Comparison of ENCODE assay signal across 17 mouse cellular contexts in the genomic region with DNA sequence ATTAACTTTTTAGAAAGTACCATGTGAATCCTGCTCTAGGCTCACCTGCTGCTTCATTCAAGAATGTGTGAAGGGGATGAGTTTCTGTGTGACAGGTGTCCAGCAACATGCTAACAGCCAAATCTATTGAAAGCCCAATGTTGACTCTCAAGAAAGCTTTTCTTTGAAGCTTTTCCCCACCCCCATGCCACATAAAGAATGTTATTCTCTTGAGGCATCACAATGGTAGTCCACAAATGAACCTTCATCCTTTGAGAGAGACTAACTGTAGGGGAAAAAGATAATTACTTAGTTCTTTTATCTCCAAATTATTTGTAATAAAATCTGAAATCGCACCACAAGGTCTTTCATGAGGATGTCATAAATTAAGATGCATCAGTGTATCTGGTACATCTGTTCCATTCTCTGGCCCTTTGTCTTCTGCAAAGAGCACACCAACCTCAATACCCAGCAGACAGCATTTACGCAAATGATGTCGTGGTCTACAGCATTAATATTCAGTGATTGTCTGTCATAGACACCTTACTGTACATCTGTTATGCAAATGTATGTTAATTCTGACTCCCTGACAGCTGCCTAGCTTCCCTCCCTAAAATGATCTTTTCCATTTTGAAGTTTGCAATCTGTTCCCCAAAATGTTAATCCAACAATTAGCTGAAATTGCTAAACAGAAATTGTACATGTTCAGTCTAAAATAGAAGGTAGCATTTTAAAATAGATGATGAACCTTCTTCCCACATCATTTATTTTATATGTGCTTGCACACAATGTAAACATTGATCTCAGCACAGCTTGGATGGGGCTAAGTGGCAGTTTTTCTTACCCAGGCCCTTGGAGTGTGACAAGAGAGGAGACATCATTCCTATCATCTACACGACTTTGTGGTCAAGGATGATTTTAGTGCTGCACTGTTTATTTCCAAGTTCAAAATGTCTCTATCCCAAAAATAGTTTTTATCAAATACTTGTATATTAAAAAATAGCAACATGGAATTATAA.
A peak's percentile ranks its signal among the peaks of the same experiment; 100 is the strongest.
DNase-seq lines count a peak whose midpoint lies in the region; ATAC-seq lines count a peak whose summit lies in the region.
"Had no signal": no experiment of that assay in that cellular context is flagged by ENCODE, and none has a peak within 500 bp of the region (broad histone marks: within the 10 kb centered on the region; RNA-seq: fewer than 3 reads in every experiment).

No protein-coding gene starts in this region.

- no peaks in the 10 kb centered on the region for H3K27me3 ChIP-seq in forebrain, embryonic 13.5 days
- no peaks in the 10 kb centered on the region for H3K27me3 ChIP-seq in midbrain, embryonic 15.5 days (replicated peaks)
- H3K27me3 ChIP-seq: embryonic facial prominence, embryonic 12.5 days; heart, embryonic 15.5 days; liver, embryonic 13.5 days had no signal

- H3K9me3 ChIP-seq in forebrain, embryonic 13.5 days (replicated peaks): no peaks in the 10 kb centered on the region
- no peaks in the 10 kb centered on the region for H3K9me3 ChIP-seq in midbrain, embryonic 15.5 days
- H3K9me3 ChIP-seq: embryonic facial prominence, embryonic 12.5 days; heart, embryonic 15.5 days; liver, embryonic 13.5 days had no signal

- H3K4me2 ChIP-seq in forebrain, embryonic 13.5 days: no peak overlapping the region
- no peak overlapping the region for H3K4me2 ChIP-seq in midbrain, embryonic 15.5 days
- H3K4me2 ChIP-seq: embryonic facial prominence, embryonic 12.5 days; heart, embryonic 15.5 days; liver, embryonic 13.5 days had no signal

- DNase-seq in layer of hippocampus, adult 11-12 months (ENCODE audit: low spot score): peak; percentile 26
- DNase-seq in layer of hippocampus, postnatal 25 days (ENCODE audit: extremely low spot score in 1 of 2, low spot score in 1 of 2): no peak
- peak; percentile 11 to 65 for DNase-seq in layer of hippocampus, adult 18-20 months (ENCODE audit: low spot score in 2 of 2)
- DNase-seq in cerebellum, postnatal 36 days: no peak
- no peak for DNase-seq in embryo, embryonic 11 days
- no peak for DNase-seq in B cell, adult 2 months
- DNase-seq: cerebellum, adult 9-10 months; liver, embryonic 13.5 days; lung, postnatal 36 days; right cerebral cortex, postnatal 14 days; thymus, postnatal 14 days had no signal

- WGBS in forebrain, embryonic 13.5 days: 43% methylated on average over 4 of the region's 4 CpGs
- WGBS in midbrain, embryonic 15.5 days: 40% methylated on average over 4 of the region's 4 CpGs

- H3K36me3 ChIP-seq in forebrain, embryonic 13.5 days (ENCODE audit: poor library complexity, severe bottlenecking): no peaks in the 10 kb centered on the region
- no peaks in the 10 kb centered on the region for H3K36me3 ChIP-seq in midbrain, embryonic 15.5 days (replicated peaks)
- H3K36me3 ChIP-seq: embryonic facial prominence, embryonic 12.5 days; heart, embryonic 15.5 days; liver, embryonic 13.5 days had no signal

- no peak overlapping the region for H3K4me3 ChIP-seq in forebrain, embryonic 13.5 days
- H3K4me3 ChIP-seq in midbrain, embryonic 15.5 days: no peak overlapping the region
- H3K4me3 ChIP-seq: embryonic facial prominence, embryonic 12.5 days; heart, embryonic 15.5 days; liver, embryonic 13.5 days had no signal

- peak; percentile 95 for ATAC-seq in forebrain, embryonic 13.5 days
- ATAC-seq in midbrain, embryonic 15.5 days (replicated peaks): peak; percentile 91
- ATAC-seq: inflammation-experienced regulatory T-cells, adult 6 months had no signal

- peak overlapping the region; percentile 51 for H3K27ac ChIP-seq in forebrain, embryonic 13.5 days
- H3K27ac ChIP-seq in midbrain, embryonic 15.5 days: no peak overlapping the region
- H3K27ac ChIP-seq: embryonic facial prominence, embryonic 12.5 days; heart, embryonic 15.5 days; kidney, postnatal 0 days; liver, embryonic 13.5 days had no signal

- H3K9ac ChIP-seq in forebrain, embryonic 13.5 days: no peak overlapping the region
- no peak overlapping the region for H3K9ac ChIP-seq in midbrain, embryonic 15.5 days
- H3K9ac ChIP-seq: embryonic facial prominence, embryonic 12.5 days; heart, embryonic 15.5 days; liver, embryonic 13.5 days had no signal

- peaks cover 9% of the 10 kb centered on the region; the same call in 1 of the 2 replicates for H3K4me1 ChIP-seq in forebrain, embryonic 13.5 days
- 0 out of 2 replicates have a peak, but pooled peaks cover 5% of the 10 kb centered on the region for H3K4me1 ChIP-seq in midbrain, embryonic 15.5 days
- H3K4me1 ChIP-seq: embryonic facial prominence, embryonic 12.5 days; heart, embryonic 15.5 days; liver, embryonic 13.5 days had no signal

Comparison
In these comparisons a context has a peak if more than half of its experiments do, and no peak if none do; other contexts are left out.
1. DNase-seq: peak in layer of hippocampus, adult 11-12 months (single experiment) and layer of hippocampus, adult 18-20 months (2 of 2); none in layer of hippocampus, postnatal 25 days (0 of 2), cerebellum, postnatal 36 days (0 of 2), embryo, embryonic 11 days (single experiment) and B cell, adult 2 months (0 of 2).